Mouse (Mus musculus) erythroblast, embryonic 14.5 days (primary cell): ENCODE measurements around the gene Prkcz. TPM values are rescaled to one million over a fixed set of nuclear protein-coding genes. Genes with fewer than 3 reads are reported as not detected.

ENCODE experiments used
- H3K27me3 ChIP-seq: 2 replicates; pipeline ENCODE4 v1.6.1; 2012; ENCODE audit warnings: inconsistent platforms; ENCODE audit not compliant: control insufficient read depth
- H3K36me3 ChIP-seq: 2 replicates; pipeline ENCODE4 v1.6.1; 2012; ENCODE audit warnings: mild to moderate bottlenecking, inconsistent platforms; ENCODE audit not compliant: control insufficient read depth
- H3K4me1 ChIP-seq: 2 replicates; pipeline ENCODE4 v1.6.1; 2012; ENCODE audit warnings: inconsistent platforms; ENCODE audit not compliant: control insufficient read depth
- H3K4me3 ChIP-seq: replicated peaks from 2 replicates; pipeline ENCODE3; 2012; ENCODE audit warnings: moderate library complexity, mild to moderate bottlenecking, inconsistent platforms
- H3K9me3 ChIP-seq: 2 replicates; pipeline ENCODE4 v1.6.1; 2012; ENCODE audit warnings: low read length, inconsistent platforms, mixed read lengths; ENCODE audit not compliant: control insufficient read depth
- GATA1 ChIP-seq: IDR thresholded peaks from 2 replicates; pipeline ENCODE4 v1.6.1; 2012; ENCODE audit warnings: low read length, inconsistent platforms, mixed read lengths
- TAL1 ChIP-seq: IDR thresholded peaks from 3 replicates; pipeline ENCODE4 v1.6.1; 2012; ENCODE audit warnings: low read length, inconsistent platforms, mixed read lengths
- polyA plus RNA-seq: library from polyadenylated mRNA; stranded (reverse); fragments of >175 nt; gene quantifications from 2 replicates; pipeline ENCODE4 v1.2.3, GENCODE M21; 2012

Prkcz gene
- polyA plus RNA-seq, 1 experiment = 0.02 TPM

DNA sequence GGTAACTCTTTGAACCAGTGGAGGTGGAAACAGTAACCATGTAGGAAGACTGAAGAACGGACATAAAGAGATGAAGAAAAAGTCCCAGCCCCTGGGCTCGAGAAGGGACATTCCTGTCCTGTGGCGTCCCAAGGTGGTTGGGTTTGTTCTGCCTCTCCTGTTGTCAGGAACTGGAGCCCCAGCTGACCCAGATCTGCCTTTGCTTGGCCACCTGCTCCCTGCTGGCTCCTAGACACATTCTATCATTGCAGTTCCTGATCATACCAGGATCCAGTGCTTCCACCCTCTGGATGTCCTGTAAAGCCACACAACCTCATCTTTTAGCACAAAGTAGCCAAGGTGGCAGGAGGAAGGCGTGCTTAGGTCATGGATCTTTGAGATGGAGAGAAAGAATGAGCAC lies 22.2 kb upstream of the Prkcz start:
- Histone ChIP-seq H3K4me3 (no peak overlapping the region), H3K4me1 (no peaks in the 10 kb centered on the region), H3K36me3 (no peaks in the 10 kb centered on the region), H3K9me3 (no peaks in the 10 kb centered on the region), H3K27me3 (no peaks in the 10 kb centered on the region)
- TF ChIP-seq TAL1 = no peak
- TF ChIP-seq GATA1 = no peak

DNA sequence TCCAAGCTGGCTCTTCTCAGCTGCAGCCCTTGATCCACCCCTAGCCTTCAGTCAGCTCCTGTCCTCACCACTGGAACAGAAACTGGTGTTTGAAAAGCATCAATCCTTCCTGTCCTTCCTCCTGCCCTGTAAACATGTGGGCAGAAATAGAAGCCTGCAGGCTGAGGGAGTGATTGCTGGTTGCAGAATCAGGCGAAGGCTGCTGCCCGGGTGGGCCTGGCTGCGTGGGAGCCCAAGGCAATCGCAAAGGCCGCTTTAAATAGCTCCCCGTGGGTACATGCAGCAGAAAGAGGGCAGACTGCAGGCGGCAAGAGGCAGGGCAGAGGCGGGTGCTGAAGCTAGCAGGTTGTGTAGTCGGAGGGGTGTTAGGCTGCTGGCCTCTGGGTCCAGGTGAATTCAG lies 21.6 kb upstream of the Prkcz start:
- Histone ChIP-seq H3K4me1 (no peaks in the 10 kb centered on the region), H3K4me3 (no peak overlapping the region), H3K9me3 (no peaks in the 10 kb centered on the region), H3K36me3 (no peaks in the 10 kb centered on the region), H3K27me3 (no peaks in the 10 kb centered on the region)
- TF ChIP-seq TAL1 (no peak), GATA1 (no peak)

DNA sequence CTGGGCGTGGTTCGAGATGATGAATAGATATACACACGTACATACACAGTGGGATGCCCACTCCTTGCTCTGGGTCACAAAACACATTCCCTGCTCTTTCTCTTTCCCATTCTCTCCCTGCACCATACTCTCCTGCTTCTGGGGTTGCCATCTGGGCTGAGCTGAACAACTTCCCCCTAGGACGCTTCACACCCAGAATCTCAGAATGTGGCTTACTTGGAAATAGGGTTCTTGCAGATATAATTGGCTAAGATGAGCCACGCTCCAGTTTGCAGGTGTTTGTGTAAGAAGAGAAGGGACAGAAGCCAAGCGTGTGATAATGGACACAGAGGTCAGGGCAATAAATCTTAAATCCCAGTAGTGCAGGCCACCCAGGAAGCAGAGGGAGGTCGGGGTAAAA lies 20.8 kb upstream of the Prkcz start:
- no peaks in the 10 kb centered on the region for H3K4me1 ChIP-seq
- no peaks in the 10 kb centered on the region for H3K27me3 ChIP-seq
- TF ChIP-seq GATA1 (no peak), TAL1 (no peak)
- H3K4me3 ChIP-seq = no peak overlapping the region
- no peaks in the 10 kb centered on the region for H3K36me3 ChIP-seq
- H3K9me3 ChIP-seq = no peaks in the 10 kb centered on the region

DNA sequence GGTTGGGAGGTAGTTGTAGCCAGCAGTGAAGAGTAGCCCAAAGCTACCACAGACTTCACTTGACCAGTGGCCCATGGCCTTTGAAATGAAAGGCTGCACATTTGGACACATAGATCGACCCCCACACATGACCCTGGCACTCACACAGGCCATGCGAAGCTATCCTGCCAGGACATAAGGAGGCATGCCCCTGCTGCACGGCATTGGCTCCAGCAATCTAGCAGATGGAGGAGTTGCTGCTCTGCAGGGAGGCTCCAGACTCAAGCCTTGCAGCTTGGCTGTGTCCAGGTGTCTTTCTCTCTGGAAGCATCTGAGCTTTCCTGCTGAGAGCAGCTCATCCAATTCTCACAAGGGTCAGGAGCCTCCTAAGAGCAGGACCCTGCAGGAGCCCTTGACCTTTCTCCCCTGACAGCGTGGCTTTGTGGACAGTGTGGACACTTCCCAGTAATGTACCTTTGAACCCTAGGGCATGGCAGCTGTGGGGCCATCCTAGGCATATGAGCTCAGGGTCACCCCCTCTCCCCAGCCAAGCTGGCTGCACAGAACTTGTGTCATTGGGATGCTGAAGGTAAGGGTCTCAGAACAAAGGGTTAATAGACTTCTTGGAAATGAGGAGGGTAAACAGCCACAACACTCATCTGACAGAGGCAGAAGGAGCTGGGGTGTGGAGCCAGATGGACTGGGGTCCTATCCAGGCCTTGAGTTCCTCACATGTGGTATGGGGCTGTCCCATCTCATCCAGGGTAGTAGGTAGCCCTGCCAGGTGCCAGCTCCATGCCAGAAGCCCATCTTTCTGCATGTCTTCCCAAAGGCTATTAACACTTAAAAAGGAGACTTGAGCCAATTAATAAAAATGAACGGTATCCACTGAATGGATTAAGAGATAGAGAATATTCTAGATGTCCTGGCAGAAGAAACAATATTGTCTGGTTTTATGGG lies 10.9 kb upstream of the Prkcz start:
- no peaks in the 10 kb centered on the region for H3K36me3 ChIP-seq
- no peak for TF ChIP-seq TAL1
- no peak overlapping the region for H3K4me3 ChIP-seq
- no peaks in the 10 kb centered on the region for H3K27me3 ChIP-seq
- no peaks in the 10 kb centered on the region for H3K4me1 ChIP-seq
- peaks cover 2% of the 10 kb centered on the region; the same call in 1 of the 2 replicates for H3K9me3 ChIP-seq

DNA sequence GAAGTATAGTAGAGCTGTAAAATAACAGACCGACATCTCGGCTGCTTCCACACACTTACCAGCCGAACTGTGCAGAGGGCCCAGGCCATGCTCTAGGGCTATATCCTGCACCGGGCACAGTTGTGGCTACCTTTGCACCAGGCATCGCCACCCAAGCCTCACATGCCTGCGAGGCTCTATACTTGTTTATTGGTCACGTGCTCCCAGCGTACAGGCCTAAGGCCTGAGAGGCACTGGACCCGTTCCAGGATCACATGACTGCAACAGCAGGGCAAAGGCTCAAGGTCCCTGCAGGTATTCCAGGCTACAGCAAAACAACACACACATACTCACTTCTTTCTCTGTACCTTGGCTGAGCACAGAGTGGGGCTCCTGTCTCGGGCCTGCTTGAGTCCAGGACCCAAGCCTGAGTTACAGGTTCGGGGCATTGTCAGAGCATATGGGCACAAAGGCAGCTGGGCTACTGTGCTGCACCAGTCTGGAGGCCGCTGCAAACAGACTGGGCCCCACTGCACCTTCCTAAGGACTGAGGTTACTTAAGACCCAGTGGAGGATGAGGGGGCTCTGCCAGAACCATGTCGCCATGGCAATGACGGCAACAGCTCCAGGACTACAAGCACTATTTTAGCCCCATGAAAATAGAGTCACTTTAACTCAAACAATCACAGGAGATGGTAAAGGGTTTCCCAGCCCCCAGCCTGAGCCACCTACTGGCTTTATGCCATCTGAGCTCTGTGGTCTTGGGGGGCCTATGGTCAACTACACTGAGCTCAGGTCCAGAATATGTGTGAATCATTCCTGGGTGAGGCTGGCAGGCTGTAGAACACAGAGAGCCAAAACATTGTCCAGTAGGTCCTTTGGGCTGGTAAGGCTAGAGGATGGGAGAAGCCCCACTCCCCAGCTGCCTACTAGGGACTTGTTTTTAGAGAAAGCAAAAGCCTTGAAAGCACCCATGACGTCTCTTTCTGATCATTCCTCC lies 9.9 kb upstream of the Prkcz start:
- Histone ChIP-seq H3K27me3 (no peaks in the 10 kb centered on the region), H3K4me3 (no peak overlapping the region)
- TF ChIP-seq TAL1 = no peak
- TF ChIP-seq GATA1 = no peak

DNA sequence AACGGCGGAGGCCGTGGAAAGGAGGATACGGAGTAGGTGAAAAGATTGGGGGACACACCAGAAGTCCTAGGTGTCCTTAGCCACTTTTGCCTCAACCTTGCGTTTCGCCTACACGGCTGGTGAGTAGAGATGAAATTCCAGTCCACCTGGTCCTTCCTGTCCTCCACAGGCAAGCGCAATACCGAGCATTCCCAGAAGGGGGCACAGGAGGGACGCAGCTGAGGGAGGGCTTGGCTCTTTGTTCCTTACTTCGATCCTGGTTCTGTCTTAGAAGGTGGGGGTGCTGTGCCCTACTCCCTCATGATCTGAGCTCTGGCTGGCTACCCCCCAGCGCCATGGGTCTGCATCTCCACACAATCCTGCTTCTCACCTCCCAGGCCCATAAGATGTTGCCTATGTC lies 7.5 kb upstream of the Prkcz start:
- Histone ChIP-seq H3K27me3 (no peaks in the 10 kb centered on the region), H3K4me3 (no peak overlapping the region), H3K9me3 (peaks cover 2% of the 10 kb centered on the region; the same call in 1 of the 2 replicates), H3K4me1 (no peaks in the 10 kb centered on the region), H3K36me3 (no peaks in the 10 kb centered on the region)
- TF ChIP-seq TAL1 (no peak), GATA1 (no peak)

More for the DNA sequence above, 9.9 kb upstream of the Prkcz start:
- Histone ChIP-seq H3K9me3 (peaks cover 2% of the 10 kb centered on the region; the same call in 1 of the 2 replicates), H3K36me3 (no peaks in the 10 kb centered on the region), H3K4me1 (no peaks in the 10 kb centered on the region)

DNA sequence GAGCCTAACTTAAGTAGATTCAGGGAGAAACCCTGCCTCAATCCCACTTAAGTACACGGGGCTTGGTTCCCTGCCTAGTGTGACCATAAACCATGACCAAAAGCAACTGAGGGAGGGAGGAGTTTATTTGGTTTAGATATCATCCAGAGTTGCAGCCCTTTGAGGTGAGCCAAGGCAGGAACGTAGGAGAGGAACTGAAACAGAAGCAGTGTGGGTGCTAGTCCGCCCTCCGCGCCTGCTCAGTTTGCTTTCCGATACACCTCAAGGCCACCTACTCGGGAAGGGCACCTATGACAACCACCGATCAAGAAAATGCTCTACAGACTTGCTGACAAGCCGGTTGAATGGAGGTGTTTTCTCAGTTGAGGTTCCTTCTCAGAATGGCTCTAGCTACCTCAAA lies 6.6 kb upstream of the Prkcz start:
- H3K4me1 ChIP-seq = no peaks in the 10 kb centered on the region
- no peaks in the 10 kb centered on the region for H3K36me3 ChIP-seq
- H3K9me3 ChIP-seq = peaks cover 2% of the 10 kb centered on the region; the same call in 1 of the 2 replicates
- H3K4me3 ChIP-seq = no peak overlapping the region
- no peaks in the 10 kb centered on the region; the same call in 1 of the 2 replicates for H3K27me3 ChIP-seq
- TF ChIP-seq GATA1 (no peak), TAL1 (no peak)

DNA sequence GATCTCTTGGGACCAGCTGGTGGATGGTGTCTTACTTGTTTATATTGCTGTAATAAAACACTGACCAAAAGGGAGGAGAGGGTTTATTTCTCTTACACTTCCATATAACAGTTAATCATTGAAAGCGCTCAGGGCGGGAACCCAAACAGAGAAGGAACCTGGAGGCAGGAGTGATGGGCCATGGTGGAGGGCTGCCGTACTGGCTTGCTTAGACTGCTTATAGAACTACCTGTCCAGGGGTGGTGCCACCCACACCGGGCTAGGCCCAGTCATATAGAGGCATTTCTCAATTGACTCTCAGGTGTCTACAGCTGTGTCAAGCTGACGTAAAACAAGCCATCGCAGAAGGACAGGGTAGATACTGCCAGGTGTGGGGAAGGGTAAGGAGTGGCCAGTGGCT lies 5.6 kb upstream of the Prkcz start:
- Histone ChIP-seq H3K4me1 (no peaks in the 10 kb centered on the region), H3K27me3 (peaks cover 9% of the 10 kb centered on the region), H3K4me3 (no peak overlapping the region), H3K9me3 (peaks cover 2% of the 10 kb centered on the region; the same call in 1 of the 2 replicates), H3K36me3 (no peaks in the 10 kb centered on the region)
- TF ChIP-seq GATA1 (no peak), TAL1 (no peak)

DNA sequence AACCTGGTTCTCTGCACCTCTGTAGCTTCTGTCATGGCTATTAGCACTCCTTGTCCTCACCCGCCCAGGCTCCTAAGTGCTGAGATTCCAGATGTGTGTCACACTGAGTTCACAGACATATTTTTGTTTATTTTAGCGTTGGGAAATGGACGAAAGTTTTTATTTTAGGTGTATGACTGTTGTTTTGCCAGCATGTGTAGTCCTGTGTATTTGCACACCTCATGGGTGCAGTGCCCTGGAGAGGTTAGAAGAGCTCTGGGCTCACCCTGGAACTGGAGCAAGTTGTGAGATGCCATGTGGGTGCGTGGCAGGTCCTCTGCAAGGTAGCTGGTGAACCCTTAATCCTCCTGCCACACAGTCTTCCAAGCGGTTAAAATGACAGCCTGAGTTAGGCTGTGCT lies 1.3 kb upstream of the Prkcz start:
- Histone ChIP-seq H3K27me3 (peaks cover 33% of the 10 kb centered on the region), H3K4me3 (no peak overlapping the region), H3K4me1 (no peaks in the 10 kb centered on the region), H3K36me3 (no peaks in the 10 kb centered on the region), H3K9me3 (no peaks in the 10 kb centered on the region)
- TF ChIP-seq GATA1 (no peak), TAL1 (no peak)
